Mouse (Mus musculus) neural tube, embryonic 14.5 days (tissue): ENCODE data around the gene Mmp14. TPM values are rescaled to one million over a fixed set of nuclear protein-coding genes. Genes with fewer than 3 reads are reported as not detected.
A peak's percentile ranks its signal among the peaks of the same experiment; 100 is the strongest.

Experiments
- ATAC-seq: fragments of 200-750 bp; cut with Nextera tagmentation; 2 replicates; pipeline ENCODE4 v1.8.0; 2017; ENCODE audit warnings: low read depth, mild to moderate bottlenecking, moderate TSS enrichment, moderate library complexity
- H3K27ac ChIP-seq: fragments of 300-500 bp; sonication (generic); 2 replicates; pipeline ENCODE4 v1.5.1; 2014; ENCODE audit warnings: low read depth, mild to moderate bottlenecking, control low read depth, low read length, moderate library complexity, mixed read lengths
- H3K27me3 ChIP-seq: fragments of 300-500 bp; sonication (generic); 2 replicates; pipeline ENCODE4 v1.6.1; 2014; ENCODE audit warnings: low read length; ENCODE audit not compliant: control insufficient read depth, insufficient read depth
- H3K36me3 ChIP-seq: fragments of 300-500 bp; sonication (generic); 2 replicates; pipeline ENCODE4 v1.6.1; 2014; ENCODE audit warnings: low read length, mixed read lengths; ENCODE audit not compliant: control insufficient read depth, insufficient read depth
- H3K4me1 ChIP-seq: fragments of 300-500 bp; sonication (generic); 2 replicates; pipeline ENCODE4 v1.6.1; 2014; ENCODE audit warnings: low read length; ENCODE audit not compliant: control insufficient read depth, insufficient read depth
- H3K4me2 ChIP-seq: fragments of 300-500 bp; sonication (generic); 2 replicates; pipeline ENCODE4 v1.6.1; 2014; ENCODE audit warnings: mild to moderate bottlenecking, low read depth, low read length, control low read depth
- H3K4me3 ChIP-seq: fragments of 300-500 bp; sonication (generic); 2 replicates; pipeline ENCODE4 v1.5.1; 2014; ENCODE audit warnings: low read depth, low read length, control low read depth, mixed read lengths
- H3K9ac ChIP-seq: fragments of 300-500 bp; sonication (generic); replicated peaks from 2 replicates; pipeline ENCODE4 v1.6.1; 2014; ENCODE audit warnings: low read depth, mild to moderate bottlenecking, control low read depth, low read length, mixed read lengths
- H3K9me3 ChIP-seq: fragments of 300-500 bp; sonication (generic); 2 replicates; pipeline ENCODE4 v1.6.1; 2016; ENCODE audit warnings: low read length; ENCODE audit not compliant: control insufficient read depth
- WGBS: fragments of 180-500 bp; shearing (Covaris S2); extraction: QIAGEN DNeasy Blood & Tissue Kit; methylation state at CpG from one replicate; pipeline ENCODE4 v1.1.7; 2014; 5-methylcytosine and 5-hydroxymethylcytosine counted together
- polyA plus RNA-seq: library from polyadenylated mRNA; unstranded; fragments of >200 nt; fragmentation: Nextera tagmentation; extraction: Ambion mirVana; gene quantifications from 2 replicates; pipeline ENCODE4 v1.2.1, GENCODE M21; 2014

The Mmp14 gene
- polyA plus RNA-seq, result 24.7 and 49.0 TPM in 2 replicates

DNA sequence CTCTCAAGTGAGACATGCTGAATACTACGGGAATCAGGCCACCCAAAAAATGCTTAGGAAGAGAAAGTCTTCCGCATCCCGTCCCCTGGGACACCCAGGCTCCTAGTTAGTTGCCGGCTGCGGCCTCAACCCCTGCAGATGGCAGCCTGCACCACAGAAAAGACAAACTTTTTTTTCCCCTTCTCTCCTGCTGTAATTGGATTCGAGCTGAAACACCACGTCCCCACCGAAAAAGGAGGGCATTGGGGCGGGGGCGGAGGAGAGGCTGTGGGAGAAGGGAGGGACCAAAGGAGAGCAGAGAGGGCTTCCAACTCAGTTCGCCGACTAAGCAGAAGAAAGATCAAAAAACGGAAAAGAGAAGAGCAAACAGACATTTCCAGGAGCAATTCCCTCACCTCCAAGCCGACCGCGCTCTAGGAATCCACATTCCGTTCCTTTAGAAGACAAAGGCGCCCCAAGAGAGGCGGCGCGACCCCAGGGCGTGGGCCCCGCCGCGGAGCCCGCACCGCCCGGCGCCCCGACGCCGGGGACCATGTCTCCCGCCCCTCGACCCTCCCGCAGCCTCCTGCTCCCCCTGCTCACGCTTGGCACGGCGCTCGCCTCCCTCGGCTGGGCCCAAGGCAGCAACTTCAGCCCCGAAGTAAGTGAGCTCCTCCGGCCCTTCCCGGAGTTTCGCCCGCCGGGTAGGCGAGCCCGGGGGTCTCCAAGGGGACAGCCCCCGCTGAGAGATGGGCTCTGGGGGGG is at the start of gene Mmp14:
Gene Mmp14 (plus strand): TSS at position 279 of the 744 bp plus-strand sequence.
- Histone ChIP-seq H3K27ac (peak within 1 kb of the TSS; percentile 79), H3K4me3 (peak within 1 kb of the TSS; percentile 52), H3K4me2 (peak within 1 kb of the TSS; percentile 63), H3K27me3 (0 out of 2 replicates have a peak, but pooled peaks cover 3% of the 10 kb centered on the region), H3K36me3 (peaks cover 5% of the 10 kb centered on the region; the same call in 1 of the 2 replicates), H3K9ac (peak within 1 kb of the TSS; percentile 77), H3K4me1 (peaks cover 13% of the 10 kb centered on the region; the same call in 1 of the 2 replicates), H3K9me3 (no peaks in the 10 kb centered on the region)
- WGBS, result under 1% methylated on average over 43 of the region's 49 CpGs
- ATAC-seq, result peak; percentile 18

DNA sequence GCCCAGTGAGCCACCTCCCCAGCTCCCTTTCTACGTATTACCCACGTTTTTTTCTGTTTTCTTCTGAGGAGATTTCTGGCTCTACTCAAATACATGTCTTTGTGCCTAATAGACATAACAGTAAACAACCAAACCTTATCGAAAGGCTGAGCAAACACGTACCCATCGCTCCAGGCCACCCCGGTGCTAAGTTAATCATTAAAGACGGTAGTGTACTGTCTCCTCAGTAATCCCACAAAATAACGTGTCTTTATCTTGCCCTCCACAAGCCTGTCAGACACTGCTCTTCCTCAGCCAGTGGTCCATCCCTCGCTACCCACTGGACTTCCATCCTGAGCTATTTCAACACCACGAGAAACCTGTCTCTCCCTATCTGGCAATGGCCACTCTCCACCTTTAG is 49.6 kb upstream of the Mmp14 start:
- H3K9ac ChIP-seq, result no peak overlapping the region
- no peak overlapping the region for H3K4me2 ChIP-seq
- no peaks in the 10 kb centered on the region for H3K9me3 ChIP-seq
- H3K36me3 ChIP-seq, result no peaks in the 10 kb centered on the region
- H3K4me3 ChIP-seq, result no peak overlapping the region
- no peaks in the 10 kb centered on the region for H3K27me3 ChIP-seq
- no peak for ATAC-seq
- H3K4me1 ChIP-seq, result no peaks in the 10 kb centered on the region
- WGBS, result 76% methylated on average over 10 of the region's 10 CpGs
- no peak overlapping the region for H3K27ac ChIP-seq

DNA sequence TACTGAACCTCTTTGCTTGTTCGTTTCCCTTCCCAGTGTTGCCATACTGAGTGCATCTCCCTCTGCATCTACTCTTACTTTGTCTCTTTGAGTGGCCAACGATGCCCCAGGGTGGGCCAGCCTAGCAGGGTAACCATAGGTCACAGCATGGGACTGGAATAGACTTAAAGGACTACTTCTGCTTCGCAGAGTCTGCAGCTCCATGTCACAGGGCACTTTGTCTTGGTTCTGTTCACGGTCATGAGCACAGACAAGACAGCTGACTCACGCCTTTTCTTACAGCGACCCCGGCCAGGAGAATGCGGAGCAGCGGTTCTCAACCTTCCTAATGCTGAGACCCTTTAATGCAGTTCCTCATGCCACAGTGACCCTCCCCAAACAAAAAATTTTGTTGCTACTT is 48.8 kb upstream of the Mmp14 start:
- H3K9ac ChIP-seq, result no peak overlapping the region
- H3K27ac ChIP-seq, result no peak overlapping the region
- WGBS, result 39% methylated on average over 9 of the region's 9 CpGs
- no peaks in the 10 kb centered on the region for H3K9me3 ChIP-seq
- ATAC-seq, result no peak
- no peaks in the 10 kb centered on the region for H3K4me1 ChIP-seq
- no peaks in the 10 kb centered on the region for H3K36me3 ChIP-seq
- H3K4me2 ChIP-seq, result no peak overlapping the region
- H3K4me3 ChIP-seq, result no peak overlapping the region
- H3K27me3 ChIP-seq, result no peaks in the 10 kb centered on the region

DNA sequence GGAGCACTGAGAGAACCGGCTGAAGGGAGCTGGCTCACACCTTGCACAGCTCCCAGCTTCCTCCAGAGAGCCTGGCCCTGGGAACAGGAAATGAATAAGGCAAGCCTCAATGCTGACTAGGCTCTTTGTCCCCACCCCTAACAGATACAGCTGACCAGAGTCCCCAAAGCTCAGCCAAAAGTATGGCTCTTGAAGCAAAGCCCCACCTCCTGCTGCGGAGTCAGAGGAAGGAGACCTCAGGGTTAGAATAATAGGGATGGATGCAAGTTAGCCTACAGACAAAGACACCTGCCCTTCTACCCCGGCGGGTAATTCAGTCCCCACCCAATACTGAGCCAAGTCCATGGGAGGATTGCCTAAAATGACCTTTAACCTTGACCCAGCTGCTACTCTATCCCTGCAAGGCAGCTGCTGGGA is 48.0 kb upstream of the Mmp14 start:
- no peaks in the 10 kb centered on the region for H3K36me3 ChIP-seq
- no peaks in the 10 kb centered on the region for H3K9me3 ChIP-seq
- H3K4me1 ChIP-seq, result no peaks in the 10 kb centered on the region
- H3K4me3 ChIP-seq, result no peak overlapping the region
- H3K27ac ChIP-seq, result no peak overlapping the region
- H3K4me2 ChIP-seq, result no peak overlapping the region
- H3K9ac ChIP-seq, result no peak overlapping the region
- H3K27me3 ChIP-seq, result no peaks in the 10 kb centered on the region
- no peak for ATAC-seq
- 51% methylated on average over 4 of the region's 4 CpGs for WGBS

DNA sequence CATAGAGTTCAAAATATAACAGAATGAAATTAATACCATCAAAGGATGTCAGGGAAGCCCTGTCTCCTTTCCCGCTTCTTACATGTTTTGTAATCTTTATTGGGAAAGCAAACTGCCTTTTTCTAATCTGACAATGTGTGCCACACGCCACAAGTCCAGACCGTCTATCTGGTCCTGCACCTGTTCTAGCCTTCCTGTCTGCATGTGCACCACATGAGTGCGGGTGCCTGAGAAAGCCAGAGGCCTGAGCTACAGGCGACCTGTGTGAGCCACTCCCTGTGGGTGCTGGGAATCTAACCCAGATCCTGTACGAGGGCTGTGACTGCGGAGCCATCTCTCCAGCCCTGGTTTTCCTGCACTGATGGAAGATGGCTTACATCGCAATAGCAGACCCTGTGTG is 47.0 kb upstream of the Mmp14 start:
- no peak overlapping the region for H3K4me3 ChIP-seq
- no peak overlapping the region for H3K9ac ChIP-seq
- ATAC-seq, result no peak
- no peak overlapping the region for H3K4me2 ChIP-seq
- H3K36me3 ChIP-seq, result no peaks in the 10 kb centered on the region
- no peaks in the 10 kb centered on the region for H3K27me3 ChIP-seq
- no peak overlapping the region for H3K27ac ChIP-seq
- no peaks in the 10 kb centered on the region for H3K4me1 ChIP-seq
- WGBS, result 92% methylated on average over 8 of the region's 8 CpGs
- no peaks in the 10 kb centered on the region for H3K9me3 ChIP-seq

DNA sequence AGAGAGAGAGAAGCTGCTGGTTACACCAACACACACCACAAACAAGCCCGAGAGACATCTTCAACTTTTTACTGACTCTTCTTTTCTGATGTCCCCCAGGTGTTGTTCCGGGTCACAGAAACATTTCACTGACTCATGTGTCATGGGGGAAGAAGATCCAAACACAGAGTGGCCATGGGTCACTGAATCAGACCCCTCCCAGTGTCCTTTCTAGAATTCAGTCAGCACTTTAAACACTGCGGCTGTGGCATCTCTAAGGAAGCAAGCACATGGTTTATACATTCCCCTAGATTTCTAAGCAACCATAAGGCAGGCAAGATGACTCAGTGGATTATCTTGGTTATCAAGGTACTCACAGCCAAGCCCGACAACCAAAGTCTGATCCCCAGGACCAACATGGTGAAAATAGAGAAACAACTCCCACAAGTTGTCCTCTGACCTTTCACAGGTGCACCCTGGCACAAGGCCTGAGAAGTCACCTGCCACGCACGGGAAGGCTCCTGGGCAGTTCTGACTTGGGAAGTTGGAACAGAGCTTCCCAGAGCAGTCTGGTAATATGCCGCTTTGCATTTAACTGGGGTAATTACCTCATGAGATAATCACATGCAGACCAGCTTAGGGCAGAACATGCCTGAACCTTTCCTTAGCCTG is 45.3 kb upstream of the Mmp14 start:
- H3K9me3 ChIP-seq, result no peaks in the 10 kb centered on the region
- H3K27me3 ChIP-seq, result no peaks in the 10 kb centered on the region
- no peak for ATAC-seq
- no peak overlapping the region for H3K4me2 ChIP-seq
- no peak overlapping the region for H3K27ac ChIP-seq
- no peak overlapping the region for H3K4me3 ChIP-seq
- H3K36me3 ChIP-seq, result no peaks in the 10 kb centered on the region
- H3K9ac ChIP-seq, result no peak overlapping the region
- H3K4me1 ChIP-seq, result no peaks in the 10 kb centered on the region
- 90% methylated on average over 7 of the region's 7 CpGs for WGBS

DNA sequence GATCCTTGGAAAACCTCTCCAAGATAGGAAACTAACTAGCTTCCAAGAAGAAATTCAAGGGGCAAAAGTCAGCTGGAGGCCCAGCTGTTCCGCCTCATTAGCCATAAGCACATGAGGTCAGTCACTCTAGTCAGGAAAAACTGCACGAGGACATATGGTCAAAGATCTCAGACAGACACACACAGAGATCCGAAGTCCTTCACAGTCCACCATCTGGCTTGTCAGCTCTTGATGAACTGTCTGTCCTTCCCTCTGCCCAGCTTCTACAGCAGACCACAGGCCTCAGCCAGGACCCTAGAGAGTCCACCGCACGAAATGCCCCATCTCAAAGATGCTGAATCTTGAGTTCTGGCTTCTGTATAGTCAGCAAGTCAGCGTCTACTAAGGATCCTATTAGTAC is 43.9 kb upstream of the Mmp14 start:
- Histone ChIP-seq H3K36me3 (no peaks in the 10 kb centered on the region), H3K4me2 (no peak overlapping the region), H3K9me3 (no peaks in the 10 kb centered on the region), H3K4me3 (no peak overlapping the region), H3K9ac (no peak overlapping the region), H3K27me3 (no peaks in the 10 kb centered on the region), H3K27ac (no peak overlapping the region), H3K4me1 (no peaks in the 10 kb centered on the region)
- WGBS, result 62% methylated on average over 6 of the region's 6 CpGs
- ATAC-seq, result no peak

DNA sequence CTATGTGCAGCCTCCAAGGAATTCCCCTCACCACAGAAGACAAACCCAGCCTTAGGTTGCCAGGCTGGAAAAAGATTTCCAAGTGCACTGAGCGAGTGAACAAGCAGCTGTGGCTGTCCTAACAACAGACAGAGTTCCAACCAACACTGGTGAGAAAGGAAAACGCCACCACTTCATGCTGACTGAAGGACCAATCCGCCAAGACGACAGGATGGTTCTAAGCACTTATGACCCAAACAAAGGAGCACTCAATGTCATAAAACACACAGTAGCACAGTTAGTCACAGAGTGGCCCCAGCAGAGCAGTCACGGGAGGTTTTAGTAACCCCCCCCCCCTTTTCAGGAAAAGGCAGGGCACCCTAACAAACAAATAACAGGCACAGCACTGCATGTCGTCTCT is 40.6 kb upstream of the Mmp14 start:
- Histone ChIP-seq H3K4me3 (no peak overlapping the region), H3K9ac (no peak overlapping the region), H3K4me1 (no peaks in the 10 kb centered on the region), H3K27me3 (no peaks in the 10 kb centered on the region), H3K4me2 (no peak overlapping the region), H3K27ac (no peak overlapping the region), H3K36me3 (no peaks in the 10 kb centered on the region), H3K9me3 (no peaks in the 10 kb centered on the region)
- 24% methylated on average over 6 of the region's 6 CpGs for WGBS
- ATAC-seq, result no peak

DNA sequence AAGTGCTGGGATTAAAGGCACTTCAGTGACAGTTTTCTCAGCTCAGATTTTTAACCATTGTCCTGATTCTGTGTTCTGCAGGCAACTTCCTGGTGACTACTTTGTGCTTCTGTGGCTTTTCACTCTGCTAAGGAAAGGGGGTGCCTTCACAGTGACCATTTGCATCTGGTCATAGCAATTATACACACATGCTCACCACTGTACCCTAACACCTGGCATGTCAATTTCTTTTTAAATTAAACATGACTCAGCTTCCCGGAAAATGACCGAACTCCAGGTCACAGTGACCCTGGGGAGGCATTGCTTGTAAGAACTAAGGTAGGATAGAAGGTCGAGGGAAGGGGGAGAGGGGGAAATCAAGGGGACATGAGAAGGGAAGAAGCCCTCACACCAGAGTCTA is 37.6 kb upstream of the Mmp14 start:
- Histone ChIP-seq H3K4me3 (no peak overlapping the region), H3K4me1 (no peaks in the 10 kb centered on the region), H3K27ac (no peak overlapping the region), H3K27me3 (no peaks in the 10 kb centered on the region), H3K4me2 (no peak overlapping the region), H3K9me3 (no peaks in the 10 kb centered on the region), H3K9ac (no peak overlapping the region), H3K36me3 (no peaks in the 10 kb centered on the region)
- 87% methylated on average over 3 of the region's 3 CpGs for WGBS
- ATAC-seq, result no peak
